Mouse (Mus musculus): ENCODE results near the gene P4hb.

GRCm38 (mm10) chr11:120609250-120609649 lies 36.2 kb upstream of the P4hb start:
- TF ChIP-seq CTCF (IDR thresholded peaks at IDR 0.05; ENCODE audit: extremely low read depth, insufficient read length, insufficient replicate concordance, low read depth, low read length) (no peak), POLR2A (IDR thresholded peaks at IDR 0.05; ENCODE audit: low read depth, low read length) (no peak)
